Mouse (Mus musculus) ES-E14 (cell line): ENCODE measurements around the gene Skap2.

Experiments used
- CHD2 ChIP-seq: IDR thresholded peaks from 2 replicates; pipeline ENCODE4 v1.6.1; 2014; ENCODE audit warnings: mild to moderate bottlenecking, low read depth, low read length, inconsistent platforms
- HCFC1 ChIP-seq: IDR thresholded peaks from 2 replicates; pipeline ENCODE4 v1.6.1; 2012; ENCODE audit warnings: low read length, inconsistent platforms, borderline replicate concordance; ENCODE audit not compliant: insufficient read depth

- TF ChIP-seq CHD2 (no peak), HCFC1 (no peak)
Observed at GRCm38 (mm10) chr6:51863508-51863907, 148.8 kb downstream of the Skap2 start.
